Mouse (Mus musculus): ENCODE measurements around the gene Rgs6.

Gene Rgs6

GRCm38 (mm10) chr12:83073879-83074368 is 485.8 kb downstream of the Rgs6 start:
- no peak for DNase-seq (ENCODE audit: extremely low spot score, low read depth, low spot score)

- no peak for DNase-seq (ENCODE audit: extremely low spot score, low read depth, low spot score)
Measured at GRCm38 (mm10) chr12:83076179-83076578, 488.1 kb downstream of the Rgs6 start.

GRCm38 (mm10) chr12:83077486-83077885 is 489.4 kb downstream of the Rgs6 start:
- DNase-seq (ENCODE audit: extremely low spot score, low read depth, low spot score) = no peak

GRCm38 (mm10) chr12:83083427-83083826 is 495.3 kb downstream of the Rgs6 start:
- DNase-seq (ENCODE audit: extremely low spot score, low read depth, low spot score) = no peak

DNA sequence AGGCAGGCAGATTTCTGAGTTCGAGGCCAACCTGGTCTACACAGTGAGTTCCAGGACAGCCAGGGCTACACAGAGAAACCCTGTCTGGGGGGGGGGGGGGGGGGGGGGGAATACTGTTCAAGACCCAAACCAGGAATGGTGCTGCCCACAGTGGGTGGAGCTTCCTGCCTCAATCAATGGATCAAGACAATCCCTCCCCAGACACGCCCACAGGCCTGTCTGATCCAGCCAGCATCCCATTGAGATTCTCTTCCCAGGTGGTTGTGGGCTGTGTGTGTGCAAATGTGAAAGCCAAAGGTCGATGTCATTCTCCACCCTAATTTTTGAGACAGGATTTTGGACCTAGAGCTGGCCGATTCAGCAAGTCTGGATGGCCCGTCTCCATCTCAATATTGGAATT is 496.5 kb downstream of the Rgs6 start:
- DNase-seq (ENCODE audit: extremely low spot score, low read depth, low spot score) = no peak

- no peak for DNase-seq (ENCODE audit: extremely low spot score, low read depth, low spot score)
Measured at GRCm38 (mm10) chr12:83087010-83087409, 498.9 kb downstream of the Rgs6 start.

- DNase-seq (ENCODE audit: extremely low spot score, low read depth, low spot score) = no peak
Measured at GRCm38 (mm10) chr12:83087555-83087954, 499.5 kb downstream of the Rgs6 start.

- no peak for DNase-seq (ENCODE audit: extremely low spot score, low read depth, low spot score)
Measured at GRCm38 (mm10) chr12:83092001-83092400, 503.9 kb downstream of the Rgs6 start.

GRCm38 (mm10) chr12:83097787-83098186 is 509.7 kb downstream of the Rgs6 start:
- no peak for DNase-seq (ENCODE audit: extremely low spot score, low read depth, low spot score)

- no peak for DNase-seq (ENCODE audit: extremely low spot score, low read depth, low spot score)
Measured at GRCm38 (mm10) chr12:83098646-83099371, 510.7 kb downstream of the Rgs6 start.

- DNase-seq (ENCODE audit: extremely low spot score, low read depth, low spot score) = no peak
Measured at GRCm38 (mm10) chr12:83099920-83100319, 511.8 kb downstream of the Rgs6 start.

DNA sequence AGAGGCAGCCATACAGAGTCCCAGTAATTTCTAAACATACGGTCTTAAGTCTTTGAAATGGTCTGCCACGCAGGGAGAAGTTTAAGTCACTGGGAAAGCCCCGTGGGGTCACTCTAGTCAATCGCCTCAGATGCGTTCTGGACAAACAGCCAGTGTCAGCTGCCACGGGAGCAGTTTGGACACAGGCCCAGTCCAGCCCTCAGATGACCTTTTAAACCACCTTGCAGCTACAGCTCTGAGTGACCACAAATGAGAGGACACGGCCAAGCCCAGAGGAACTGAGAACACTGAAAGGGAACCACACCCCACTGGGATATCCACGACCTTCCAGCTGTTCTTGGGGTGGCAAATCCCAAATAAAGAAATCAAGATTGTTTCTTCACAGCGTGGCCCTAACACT is 512.3 kb downstream of the Rgs6 start:
- DNase-seq (ENCODE audit: extremely low spot score, low read depth, low spot score) = no peak

DNA sequence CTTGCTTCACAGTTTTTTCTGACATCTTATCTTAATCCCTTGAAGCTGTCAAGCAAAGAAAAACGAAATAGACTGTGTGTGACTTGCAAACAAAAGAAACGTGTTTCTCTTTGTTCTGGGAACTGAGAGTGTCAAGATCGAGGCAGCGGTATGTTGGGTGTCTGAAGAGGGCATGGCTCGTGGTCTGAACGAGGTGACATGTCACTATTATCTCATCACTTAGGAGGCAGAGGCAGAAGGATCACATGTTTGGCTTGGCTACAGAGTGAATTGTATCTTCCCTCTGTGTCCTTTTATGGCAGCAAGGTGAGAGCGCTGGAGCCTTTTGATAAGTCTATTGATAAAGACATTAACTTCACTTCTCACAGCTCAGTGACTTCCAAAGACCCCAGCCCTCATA is 512.8 kb downstream of the Rgs6 start:
- DNase-seq (ENCODE audit: extremely low spot score, low read depth, low spot score) = no peak

DNA sequence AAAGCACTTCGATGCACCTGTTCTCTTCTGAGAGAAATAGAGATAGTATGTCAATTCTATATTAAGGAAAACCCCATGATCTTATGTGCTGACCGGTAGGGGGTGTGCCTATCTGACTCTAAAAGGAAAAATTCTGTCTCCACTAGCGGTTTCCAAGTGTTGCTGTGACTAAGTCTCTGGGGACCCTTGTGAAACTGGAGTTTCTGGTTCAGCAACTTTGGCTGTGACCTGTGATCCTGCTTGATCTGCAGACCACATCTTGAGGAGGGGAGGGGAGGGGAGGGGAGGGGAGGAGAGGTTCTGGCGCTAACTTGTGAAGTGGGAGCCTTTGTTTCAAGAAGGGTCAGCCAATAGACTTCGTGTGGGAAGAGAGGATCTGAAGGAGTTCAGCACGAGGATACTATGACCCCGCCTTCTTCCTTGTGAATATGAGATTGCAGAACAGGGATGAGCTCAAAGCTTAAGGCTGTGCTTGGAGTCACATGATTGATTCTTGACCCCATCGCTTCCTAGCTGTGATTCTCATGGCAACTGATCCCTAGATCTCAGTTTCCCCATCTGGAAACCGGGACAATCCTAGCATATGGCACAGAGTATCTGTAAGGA is 517.5 kb downstream of the Rgs6 start:
- DNase-seq (ENCODE audit: extremely low spot score, low read depth, low spot score) = no peak

GRCm38 (mm10) chr12:83106120-83106517 is 518.0 kb downstream of the Rgs6 start:
- no peak for DNase-seq (ENCODE audit: extremely low spot score, low read depth, low spot score)

DNA sequence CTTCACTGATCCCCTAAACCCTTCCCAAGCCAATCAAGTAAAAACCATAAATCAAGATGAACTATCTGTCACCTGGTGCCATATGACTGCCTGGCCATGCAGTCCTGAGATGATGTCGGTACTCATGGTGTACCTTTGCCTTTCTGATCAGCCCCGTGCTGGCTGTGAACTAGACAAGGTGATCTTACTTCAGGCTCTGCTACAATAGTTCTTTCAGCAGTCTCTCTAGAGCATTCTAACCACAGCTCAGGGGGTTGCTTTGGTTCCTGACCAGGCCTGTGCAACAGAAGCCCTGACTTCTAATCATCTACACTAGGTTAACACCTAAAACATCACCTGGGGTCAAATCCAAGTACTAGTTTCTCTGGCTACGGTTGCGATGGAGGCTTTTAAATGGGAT is 521.4 kb downstream of the Rgs6 start:
- DNase-seq (ENCODE audit: extremely low spot score, low read depth, low spot score) = no peak

GRCm38 (mm10) chr12:83109891-83110630 is 522.0 kb downstream of the Rgs6 start:
- DNase-seq (ENCODE audit: extremely low spot score, low read depth, low spot score) = no peak

GRCm38 (mm10) chr12:83110711-83111110 is 522.6 kb downstream of the Rgs6 start:
- DNase-seq (ENCODE audit: extremely low spot score, low read depth, low spot score) = no peak

DNA sequence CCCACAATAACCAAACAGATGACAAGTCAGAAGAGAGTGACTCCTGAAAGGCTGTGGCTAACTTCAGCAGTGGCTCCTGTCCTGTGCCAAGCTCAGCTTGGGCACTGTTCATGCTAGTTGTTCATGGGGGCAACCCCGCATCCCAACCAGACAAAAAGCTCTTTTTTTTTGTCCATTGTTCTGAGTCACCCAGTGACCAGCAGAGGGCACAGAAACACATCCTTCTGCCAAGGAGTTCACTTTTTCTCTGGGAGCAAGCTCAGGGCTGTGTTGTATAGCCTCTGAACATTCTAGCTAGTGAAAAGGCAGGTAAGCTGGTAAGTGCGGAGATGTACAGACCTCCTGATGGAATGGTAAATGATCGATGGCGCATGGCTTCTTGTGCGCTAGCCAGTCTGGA is 524.2 kb downstream of the Rgs6 start:
- DNase-seq (ENCODE audit: extremely low spot score, low read depth, low spot score) = no peak

DNA sequence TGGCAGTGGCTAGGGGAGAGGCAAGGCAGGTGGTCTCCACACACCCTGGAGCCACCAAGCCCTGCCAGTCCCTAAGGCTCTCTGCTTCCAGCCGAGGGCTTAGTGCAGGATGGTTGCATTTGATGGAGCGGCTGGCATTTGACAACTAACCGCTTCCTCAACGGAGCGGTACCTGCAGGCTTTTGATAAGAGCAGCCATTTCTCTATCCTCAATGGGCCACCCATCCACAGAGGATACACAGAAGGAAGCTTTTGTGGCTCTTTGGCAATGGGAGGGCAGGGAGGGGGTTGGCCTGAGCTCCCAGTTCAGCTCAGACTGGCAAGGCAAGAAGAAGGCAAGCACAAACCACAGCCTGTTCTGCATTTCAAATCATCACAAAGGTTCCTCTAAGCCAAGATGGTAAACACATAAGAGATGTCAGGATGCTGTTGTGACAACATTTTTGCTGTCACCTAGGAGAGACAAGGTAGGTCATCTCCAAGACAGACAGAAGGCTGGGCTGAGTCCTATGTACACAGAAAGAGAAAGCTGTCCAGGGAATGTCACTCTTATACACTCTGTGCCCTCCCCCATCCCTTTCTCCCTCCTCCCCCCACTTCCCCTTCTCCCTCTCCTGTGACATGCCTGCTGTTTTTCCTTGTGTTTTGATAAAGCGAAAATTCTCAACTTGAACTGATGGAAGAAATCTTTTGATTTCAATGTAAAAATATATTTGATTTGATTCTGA is 525.0 kb downstream of the Rgs6 start:
- DNase-seq (ENCODE audit: extremely low spot score, low read depth, low spot score) = no peak

- DNase-seq (ENCODE audit: extremely low spot score, low read depth, low spot score) = no peak
Measured at GRCm38 (mm10) chr12:83113971-83114370, 525.9 kb downstream of the Rgs6 start.

Data from hindlimb bud, embryonic 11.5 days (tissue).